Mouse (Mus musculus): ENCODE measurements around the gene Chpt1.

- TF ChIP-seq CTCF (IDR thresholded peaks at IDR 0.05; ENCODE audit: extremely low read depth, insufficient read length, insufficient replicate concordance, low read depth, low read length) (no peak), POLR2A (IDR thresholded peaks at IDR 0.05; ENCODE audit: low read depth, low read length) (no peak)
Observed at GRCm38 (mm10) chr10:88524016-88524415, 20.1 kb upstream of the Chpt1 start.

All from small intestine, adult 2 months (tissue).